Mouse (Mus musculus): ENCODE results near the gene 0610040J01Rik.
A peak's percentile ranks its signal among the peaks of the same experiment; 100 is the strongest.

The 0610040J01Rik gene

GRCm38 (mm10) chr5:63811819-63812508, at the start of gene 0610040J01Rik:
Gene 0610040J01Rik, plus strand, starts transcription at chr5:63812363.
- DNase-seq (ENCODE audit: low spot score), result peak; percentile 60

- no peak for DNase-seq (ENCODE audit: low spot score)
Observed at GRCm38 (mm10) chr5:63765886-63766285, 46.3 kb upstream of the 0610040J01Rik start.

- DNase-seq (ENCODE audit: low spot score), result peak; percentile 65
Observed at GRCm38 (mm10) chr5:63766715-63767114, 45.4 kb upstream of the 0610040J01Rik start.

- DNase-seq (ENCODE audit: low spot score), result no peak
Observed at GRCm38 (mm10) chr5:63767464-63767863, 44.7 kb upstream of the 0610040J01Rik start.

- no peak for DNase-seq (ENCODE audit: low spot score)
Observed at GRCm38 (mm10) chr5:63768220-63768619, 43.9 kb upstream of the 0610040J01Rik start.

GRCm38 (mm10) chr5:63772971-63773370, 39.2 kb upstream of the 0610040J01Rik start:
- no peak for DNase-seq (ENCODE audit: low spot score)

GRCm38 (mm10) chr5:63773603-63774002, 38.6 kb upstream of the 0610040J01Rik start:
- no peak for DNase-seq (ENCODE audit: low spot score)

GRCm38 (mm10) chr5:63788156-63788826, 23.9 kb upstream of the 0610040J01Rik start:
- no peak for DNase-seq (ENCODE audit: low spot score)

GRCm38 (mm10) chr5:63812509-63812865, 324 bp downstream of the 0610040J01Rik start:
- DNase-seq (ENCODE audit: low spot score), result no peak

- no peak for DNase-seq (ENCODE audit: low spot score)
Observed at GRCm38 (mm10) chr5:63816643-63817042, 4.5 kb downstream of the 0610040J01Rik start.

- no peak for DNase-seq (ENCODE audit: low spot score)
Observed at GRCm38 (mm10) chr5:63817270-63817669, 5.1 kb downstream of the 0610040J01Rik start.

- DNase-seq (ENCODE audit: low spot score), result no peak
Observed at GRCm38 (mm10) chr5:63818975-63819374, 6.8 kb downstream of the 0610040J01Rik start.

- no peak for DNase-seq (ENCODE audit: low spot score)
Observed at GRCm38 (mm10) chr5:63819519-63819918, 7.4 kb downstream of the 0610040J01Rik start.

- no peak for DNase-seq (ENCODE audit: low spot score)
Observed at GRCm38 (mm10) chr5:63821176-63821575, 9.0 kb downstream of the 0610040J01Rik start.

GRCm38 (mm10) chr5:63821860-63822259, 9.7 kb downstream of the 0610040J01Rik start:
- no peak for DNase-seq (ENCODE audit: low spot score)

GRCm38 (mm10) chr5:63823362-63824332, 11.5 kb downstream of the 0610040J01Rik start:
- DNase-seq (ENCODE audit: low spot score), result no peak

GRCm38 (mm10) chr5:63824599-63825350, 12.6 kb downstream of the 0610040J01Rik start:
- DNase-seq (ENCODE audit: low spot score), result no peak

GRCm38 (mm10) chr5:63825881-63826280, 13.7 kb downstream of the 0610040J01Rik start:
- DNase-seq (ENCODE audit: low spot score), result no peak

- DNase-seq (ENCODE audit: low spot score), result no peak
Observed at GRCm38 (mm10) chr5:63827006-63827405, 14.8 kb downstream of the 0610040J01Rik start.

GRCm38 (mm10) chr5:63827415-63828053, 15.4 kb downstream of the 0610040J01Rik start:
- DNase-seq (ENCODE audit: low spot score), result no peak
